Mouse (Mus musculus) olfactory bulb, adult 2 months (tissue): ENCODE results near the gene Polr2e.

ENCODE experiments used
- CTCF ChIP-seq: fragments of 200-500 bp; IDR thresholded peaks from 2 replicates; pipeline ENCODE4 v1.5.1; 2012; ENCODE audit warnings: low read depth, mild to moderate bottlenecking, low read length, moderate library complexity; ENCODE audit not compliant: insufficient read depth
- POLR2A ChIP-seq: fragments of 200-500 bp; IDR thresholded peaks from 2 replicates; pipeline ENCODE4 v1.6.1; 2012; ENCODE audit warnings: mild to moderate bottlenecking, low read depth, low read length, moderate library complexity; ENCODE audit not compliant: insufficient read depth

GRCm38 (mm10) chr10:79994397-79995115 lies 45.0 kb downstream of the Polr2e start:
- TF ChIP-seq POLR2A (no peak), CTCF (no peak)
